Mouse (Mus musculus) neural tube, embryonic 10.5 days (tissue): ENCODE data around the gene Ppm1j.

Experiments
- DNase-seq: peaks from one replicate; pipeline ENCODE4 v3.0.0-alpha.2; 2017; ENCODE audit warnings: low spot score; ENCODE audit errors: extremely low spot score

Gene Ppm1j

GRCm38 (mm10) chr3:104783971-104784500 is 3.2 kb downstream of the Ppm1j start:
- DNase-seq: no peak

GRCm38 (mm10) chr3:104785284-104785683 is 4.4 kb downstream of the Ppm1j start:
- no peak for DNase-seq

DNA sequence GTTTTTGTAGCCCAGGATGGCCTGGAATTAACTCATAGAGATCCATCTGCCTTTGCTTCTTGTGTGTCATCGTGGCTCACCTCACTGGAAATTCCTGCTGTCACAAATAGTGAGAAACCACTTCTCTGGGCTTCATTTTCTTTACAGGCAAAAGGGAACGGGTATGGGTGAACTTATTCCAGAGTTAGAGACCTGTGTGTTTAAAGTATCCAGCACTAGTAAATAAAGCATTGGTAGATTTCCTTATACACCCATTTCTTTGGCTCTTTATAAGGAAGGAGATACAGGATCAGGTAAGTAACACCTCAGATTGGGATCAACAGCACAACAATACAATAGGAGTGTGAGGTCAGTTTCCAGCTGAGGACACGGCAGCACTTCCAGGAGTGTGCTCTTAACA is 7.2 kb downstream of the Ppm1j start, which contains the start of gene Rhoc:
Gene Rhoc, plus strand, starts transcription at position 301 of the 400 bp plus-strand sequence.
- DNase-seq: no peak

DNA sequence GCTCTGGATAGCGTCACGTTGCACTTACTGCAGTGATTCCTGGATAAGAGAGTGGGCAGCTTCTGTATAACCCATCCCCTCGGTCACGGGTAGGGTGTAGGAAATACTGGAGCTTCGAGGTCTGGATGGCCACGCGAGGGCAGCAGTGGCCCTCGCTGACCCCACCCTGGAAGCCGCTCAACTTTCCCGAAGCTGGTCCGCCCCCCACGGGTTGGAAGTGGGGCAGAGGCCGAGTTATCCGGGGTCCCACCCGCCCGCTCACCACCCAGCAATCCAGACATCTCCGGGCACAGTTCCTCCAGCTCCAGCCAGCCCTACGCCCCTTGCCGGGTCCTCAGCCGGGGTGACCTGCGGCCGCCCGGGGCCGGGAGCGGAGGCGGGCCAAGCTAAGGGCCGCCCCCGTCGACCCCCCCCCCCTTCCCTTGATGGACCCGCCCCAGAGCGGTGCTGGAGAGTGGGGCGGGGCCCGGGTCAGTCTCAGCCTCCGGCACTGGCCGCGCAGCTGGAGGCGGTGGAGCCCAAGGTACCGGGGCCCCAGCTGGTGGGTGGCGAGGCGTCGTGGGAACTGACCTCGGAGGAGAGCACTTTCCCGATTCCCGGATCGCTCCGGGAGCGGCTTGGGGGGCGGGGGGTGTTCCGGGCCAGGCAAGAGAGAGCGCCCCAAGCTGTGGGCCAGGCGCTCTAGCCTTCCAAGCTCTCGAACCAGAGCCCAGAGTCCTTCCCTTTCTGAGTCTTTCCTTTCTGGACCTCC is 7.9 kb downstream of the Ppm1j start:
- peak; percentile 89 for DNase-seq

- DNase-seq: no peak
Measured at GRCm38 (mm10) chr3:104789312-104789605, 8.4 kb downstream of the Ppm1j start.

GRCm38 (mm10) chr3:104789822-104790221 is 9.0 kb downstream of the Ppm1j start:
- DNase-seq: peak; percentile 47

DNA sequence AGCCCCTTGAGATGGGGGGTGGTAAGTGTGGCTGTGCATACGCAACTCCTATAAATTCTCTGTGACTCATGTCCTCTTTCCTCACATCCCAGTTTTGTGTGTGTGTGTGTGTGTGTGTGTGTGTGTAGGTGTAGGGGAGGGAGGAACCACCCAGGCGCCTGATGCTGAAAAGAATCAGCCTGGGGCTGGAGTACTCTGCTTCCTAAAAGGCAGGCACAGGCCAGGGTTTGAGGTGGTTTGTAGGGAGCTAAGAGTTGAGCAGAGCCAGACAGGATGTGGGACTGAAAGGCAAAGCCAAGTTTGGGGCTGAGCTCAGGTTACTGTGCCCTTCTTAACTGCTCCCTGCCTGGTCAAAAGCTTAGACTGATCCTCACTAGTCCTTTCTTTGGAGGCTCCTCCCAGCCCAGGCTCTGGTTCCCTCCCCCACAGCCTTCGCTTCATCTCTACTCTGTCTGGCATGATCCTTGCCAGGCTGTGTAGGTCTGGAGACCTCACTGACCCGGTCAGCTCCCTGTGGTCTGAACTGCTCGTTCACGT is 9.6 kb downstream of the Ppm1j start:
- peak; percentile 54 for DNase-seq

GRCm38 (mm10) chr3:104791017-104791416 is 10.2 kb downstream of the Ppm1j start:
- DNase-seq: no peak

DNA sequence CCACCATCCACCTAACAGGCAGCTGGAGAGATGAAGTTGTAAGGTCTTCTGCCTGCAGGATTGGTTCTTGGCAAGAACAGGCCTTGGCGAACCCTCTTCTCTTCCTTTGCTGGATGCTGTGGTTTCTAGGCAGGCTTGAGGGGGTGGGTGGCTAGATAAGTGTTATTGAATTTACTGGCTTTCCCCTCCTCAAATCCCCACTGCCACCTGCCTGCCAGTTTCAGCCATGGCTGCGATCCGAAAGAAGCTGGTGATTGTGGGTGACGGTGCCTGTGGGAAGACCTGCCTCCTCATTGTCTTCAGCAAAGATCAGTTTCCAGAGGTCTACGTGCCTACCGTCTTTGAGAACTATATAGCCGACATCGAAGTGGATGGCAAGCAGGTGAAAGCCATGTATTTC is 10.8 kb downstream of the Ppm1j start:
- no peak for DNase-seq

- no peak for DNase-seq
Measured at GRCm38 (mm10) chr3:104792360-104793270, 11.8 kb downstream of the Ppm1j start.

DNA sequence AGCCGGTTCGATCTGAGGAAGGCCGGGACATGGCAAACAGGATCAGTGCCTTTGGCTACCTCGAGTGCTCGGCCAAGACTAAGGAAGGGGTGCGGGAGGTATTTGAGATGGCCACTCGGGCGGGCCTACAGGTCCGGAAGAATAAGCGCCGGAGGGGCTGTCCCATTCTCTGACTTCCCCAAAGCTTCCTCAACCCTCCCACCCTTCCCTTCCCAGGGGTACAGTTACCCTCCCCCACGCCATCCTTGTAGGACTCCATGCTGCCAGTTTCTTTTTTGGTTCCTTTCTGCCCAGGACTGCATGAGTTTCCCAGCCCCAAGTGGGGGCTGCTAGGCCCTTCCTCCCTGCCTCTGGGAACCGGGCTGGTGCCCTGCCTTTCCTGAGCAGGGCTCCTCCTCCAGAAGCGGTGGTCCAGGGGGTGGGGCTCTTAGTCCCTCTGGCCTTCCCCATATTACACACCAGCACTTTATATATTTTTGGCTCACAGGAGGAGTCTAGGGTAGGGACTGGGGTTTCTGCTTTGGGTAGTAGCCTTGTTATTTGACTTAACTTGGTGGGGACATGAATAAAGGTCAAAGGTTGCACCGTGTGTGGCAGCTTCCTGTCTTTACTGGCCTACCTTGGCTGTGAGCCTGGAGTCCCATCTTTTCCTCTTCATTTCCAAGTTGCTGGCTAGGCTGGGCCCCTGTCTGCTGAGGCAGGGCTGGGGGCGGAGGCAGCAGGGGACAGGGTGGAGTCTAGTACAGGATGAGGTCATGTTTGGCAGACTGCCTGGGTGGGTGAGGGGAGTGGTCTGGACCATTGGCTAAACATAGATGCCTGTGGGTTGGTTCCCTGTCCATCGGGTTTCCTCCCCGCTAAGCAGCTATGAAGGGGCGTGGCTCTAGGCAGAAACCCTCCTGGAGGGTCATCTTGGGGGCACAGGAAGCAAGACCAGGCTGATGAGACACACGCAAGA is 13.3 kb downstream of the Ppm1j start:
- DNase-seq: peak; percentile 87

DNA sequence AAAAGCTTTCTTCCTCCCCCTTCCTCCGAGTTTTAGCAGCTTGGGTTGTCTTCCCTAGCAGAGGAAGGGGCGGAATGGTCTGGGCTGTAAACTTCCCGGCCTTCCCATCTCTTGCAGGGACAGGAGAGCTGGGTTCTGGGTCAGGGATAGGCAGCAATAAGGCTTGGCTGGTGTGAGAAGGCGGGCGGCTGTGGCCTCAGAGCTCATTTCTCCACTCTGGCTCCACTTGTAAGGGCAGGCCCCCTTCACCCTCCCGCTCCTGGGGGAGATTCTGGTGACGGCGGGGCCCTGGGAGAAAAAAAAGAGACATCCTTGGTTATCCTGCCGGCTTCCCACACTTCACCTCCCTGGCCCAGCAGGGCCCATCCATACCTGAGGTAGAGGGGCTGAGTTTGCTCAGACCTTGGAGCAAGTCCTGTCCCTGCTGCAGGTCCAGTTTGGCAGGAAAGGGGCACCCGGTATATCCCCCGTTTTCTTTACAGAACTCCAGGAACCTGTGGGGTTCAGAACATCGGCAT is 14.2 kb downstream of the Ppm1j start:
- no peak for DNase-seq

- DNase-seq: no peak
Measured at GRCm38 (mm10) chr3:104795661-104796340, 14.9 kb downstream of the Ppm1j start.

GRCm38 (mm10) chr3:104796430-104797082 is 15.7 kb downstream of the Ppm1j start:
- DNase-seq: no peak

DNA sequence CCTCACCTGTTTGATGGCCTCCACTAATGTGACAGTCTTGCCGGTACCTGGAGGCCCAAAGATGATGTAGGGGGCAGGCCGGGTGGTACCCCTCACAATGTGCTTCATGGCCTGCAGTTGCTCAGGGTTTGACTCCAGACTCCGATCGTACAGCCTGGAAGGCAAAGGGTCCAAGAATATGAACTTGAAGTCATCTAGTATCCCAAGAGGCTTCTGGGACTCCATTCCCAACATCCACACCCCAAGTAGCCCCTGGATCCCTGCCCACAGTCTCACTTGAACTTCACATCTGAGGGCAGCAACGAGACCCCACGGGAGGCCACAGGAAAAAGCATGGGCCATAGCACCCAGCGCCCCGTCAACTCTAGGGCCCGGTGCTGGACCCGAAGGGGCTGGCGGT is 19.8 kb downstream of the Ppm1j start:
- no peak for DNase-seq

- no peak for DNase-seq
Measured at GRCm38 (mm10) chr3:104801481-104801880, 20.6 kb downstream of the Ppm1j start.

GRCm38 (mm10) chr3:104804312-104804711 is 23.5 kb downstream of the Ppm1j start:
- DNase-seq: no peak

- DNase-seq: no peak
Measured at GRCm38 (mm10) chr3:104805539-104805938, 24.7 kb downstream of the Ppm1j start.

DNA sequence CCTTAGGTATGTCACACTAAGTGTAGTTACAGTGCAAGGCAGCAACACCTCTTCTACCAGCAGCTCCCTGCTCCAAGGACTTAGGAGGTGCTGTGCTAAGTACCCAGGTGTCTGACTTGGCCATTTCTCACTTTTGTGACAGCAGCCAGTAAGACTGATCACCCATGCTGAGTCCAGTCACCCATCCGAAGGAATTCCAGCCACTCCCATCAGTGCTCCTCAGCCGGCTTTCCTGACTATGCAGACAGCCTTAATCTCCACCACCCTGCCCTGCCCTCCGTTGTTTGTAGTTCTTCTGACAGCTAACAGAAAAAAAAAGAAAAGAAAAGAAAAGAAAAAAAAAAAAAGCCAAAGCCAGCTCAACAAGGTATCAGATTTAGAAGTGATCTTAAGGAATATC is 30.9 kb downstream of the Ppm1j start:
- no peak for DNase-seq

DNA sequence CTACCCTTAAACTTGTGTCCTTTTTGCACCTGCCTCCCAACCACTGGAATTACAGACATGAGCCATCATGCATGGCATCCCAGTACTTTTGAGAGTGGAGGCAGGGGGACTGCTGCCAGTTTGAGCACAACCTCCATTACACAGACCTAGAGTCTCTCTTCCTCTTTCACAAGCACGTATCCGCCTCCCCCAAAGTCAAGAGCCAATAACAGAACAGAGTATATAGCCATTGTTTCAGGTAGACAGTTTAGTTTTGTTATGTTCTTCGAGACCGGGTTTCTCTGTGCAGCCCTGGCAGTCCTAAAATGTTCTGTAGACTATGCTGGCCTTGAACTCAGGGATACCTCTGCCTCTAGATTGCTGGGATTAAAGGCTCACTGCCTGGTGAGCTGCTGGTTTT is 31.4 kb downstream of the Ppm1j start:
- no peak for DNase-seq
